Mouse (Mus musculus): Measurements from ENCODE around the gene Tceanc.
A peak's percentile ranks its signal among the peaks of the same experiment; 100 is the strongest.

Gene Tceanc

GRCm38 (mm10) chrX:166518345-166518744, at the start of gene Tceanc:
Gene Tceanc (minus strand): TSS chrX:166518567.
- no peak for DNase-seq (ENCODE audit: low spot score)

GRCm38 (mm10) chrX:166565983-166566382, 47.6 kb upstream of the Tceanc start:
- DNase-seq (ENCODE audit: low spot score) = no peak

GRCm38 (mm10) chrX:166565401-166565800, 47.0 kb upstream of the Tceanc start:
- DNase-seq (ENCODE audit: low spot score) = no peak

GRCm38 (mm10) chrX:166564900-166565299, 46.5 kb upstream of the Tceanc start:
- DNase-seq (ENCODE audit: low spot score) = no peak

GRCm38 (mm10) chrX:166559333-166559732, 41.0 kb upstream of the Tceanc start:
- no peak for DNase-seq (ENCODE audit: low spot score)

- no peak for DNase-seq (ENCODE audit: low spot score)
Measured at GRCm38 (mm10) chrX:166552355-166552754, 34.0 kb upstream of the Tceanc start.

GRCm38 (mm10) chrX:166546495-166546894, 28.1 kb upstream of the Tceanc start:
- no peak for DNase-seq (ENCODE audit: low spot score)

GRCm38 (mm10) chrX:166535138-166535537, 16.8 kb upstream of the Tceanc start:
- no peak for DNase-seq (ENCODE audit: low spot score)

GRCm38 (mm10) chrX:166533432-166533831, 15.1 kb upstream of the Tceanc start:
- DNase-seq (ENCODE audit: low spot score) = no peak

- DNase-seq (ENCODE audit: low spot score) = no peak
Measured at GRCm38 (mm10) chrX:166531671-166532070, 13.3 kb upstream of the Tceanc start.

- DNase-seq (ENCODE audit: low spot score) = no peak
Measured at GRCm38 (mm10) chrX:166528126-166528525, 9.8 kb upstream of the Tceanc start.

- DNase-seq (ENCODE audit: low spot score) = no peak
Measured at GRCm38 (mm10) chrX:166525637-166526315, 7.4 kb upstream of the Tceanc start.

GRCm38 (mm10) chrX:166520782-166521181, 2.4 kb upstream of the Tceanc start:
- no peak for DNase-seq (ENCODE audit: low spot score)

- no peak for DNase-seq (ENCODE audit: low spot score)
Measured at GRCm38 (mm10) chrX:166516631-166517030, 1.7 kb downstream of the Tceanc start.

- no peak for DNase-seq (ENCODE audit: low spot score)
Measured at GRCm38 (mm10) chrX:166515923-166516322, 2.4 kb downstream of the Tceanc start.

- DNase-seq (ENCODE audit: low spot score) = peak; percentile 17
Measured at GRCm38 (mm10) chrX:166514035-166514434, 4.3 kb downstream of the Tceanc start.

GRCm38 (mm10) chrX:166512071-166512470, 6.3 kb downstream of the Tceanc start:
- peak; percentile 34 for DNase-seq (ENCODE audit: low spot score)

- DNase-seq (ENCODE audit: low spot score) = no peak
Measured at GRCm38 (mm10) chrX:166511107-166511506, 7.3 kb downstream of the Tceanc start.

- peak; percentile 87 for DNase-seq (ENCODE audit: low spot score)
Measured at GRCm38 (mm10) chrX:166509761-166510738, 8.3 kb downstream of the Tceanc start.

GRCm38 (mm10) chrX:166504421-166504820, 13.9 kb downstream of the Tceanc start:
- no peak for DNase-seq (ENCODE audit: low spot score)

- no peak for DNase-seq (ENCODE audit: low spot score)
Measured at GRCm38 (mm10) chrX:166499496-166500190, 18.7 kb downstream of the Tceanc start.

GRCm38 (mm10) chrX:166497771-166498170, 20.6 kb downstream of the Tceanc start:
- no peak for DNase-seq (ENCODE audit: low spot score)
